Mouse (Mus musculus): ENCODE data around the gene Filip1.

DNA sequence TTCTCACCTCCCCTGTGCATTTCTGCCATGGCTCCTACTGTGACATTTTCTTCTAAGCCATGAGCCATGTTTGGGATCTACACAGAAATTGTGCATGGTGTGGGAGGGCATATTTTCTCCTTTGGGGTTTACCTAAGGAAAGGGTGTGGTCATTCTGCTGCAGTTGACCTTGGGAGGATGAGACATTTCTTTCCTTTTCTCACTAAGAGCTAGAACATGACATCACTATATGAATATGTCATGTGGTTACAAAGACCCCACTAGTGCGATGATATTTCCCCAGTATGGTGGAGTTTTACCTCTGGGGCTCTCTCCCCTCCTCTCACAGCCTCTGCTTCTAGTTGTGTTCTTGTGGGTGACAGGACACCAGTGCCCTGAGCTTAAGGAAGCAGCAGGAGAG lies 22.9 kb downstream of the Filip1 start:
- TF ChIP-seq CTCF (conservative IDR thresholded peaks at IDR 0.05; ENCODE audit: insufficient read depth, insufficient read length, low read depth, low read length) (no peak), POLR2A (IDR thresholded peaks at IDR 0.05; ENCODE audit: low read depth, low read length) (no peak)

Measured in kidney, adult 2 months (tissue).